Mouse (Mus musculus) kidney, postnatal 4 days (tissue): ENCODE measurements around the gene Aimp2.

Source experiments
- DNase-seq, 2 experiments: peaks; one replicate each; pipeline ENCODE4 v3.0.0; 2021; ENCODE audit warnings: mixed read lengths in 2 of 2

Gene Aimp2

GRCm38 (mm10) chr5:143897635-143898330, 11.9 kb downstream of the Aimp2 start, which contains the start of gene Ankrd61:
Ankrd61 (minus strand) TSS chr5:143897685.
- DNase-seq, result no peak

DNA sequence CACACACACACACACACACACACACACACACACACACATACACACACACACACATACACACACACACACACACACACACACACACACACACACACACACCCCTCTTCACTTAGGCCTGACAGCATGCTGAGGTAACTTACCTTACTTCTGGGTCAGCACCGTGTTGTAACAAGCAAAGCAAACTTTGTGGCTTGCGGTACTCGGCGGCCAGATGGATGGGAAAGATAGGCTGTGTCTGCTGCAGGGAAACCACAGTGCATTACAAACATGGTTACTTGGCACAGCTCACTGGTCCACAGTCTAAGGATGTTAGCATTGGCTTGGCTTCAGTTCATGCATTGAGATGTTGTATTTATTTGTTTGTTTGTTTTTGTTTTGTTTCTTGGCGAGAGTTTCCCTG, 16.3 kb downstream of the Aimp2 start:
- DNase-seq, result no peak

GRCm38 (mm10) chr5:143892255-143892886, 17.3 kb downstream of the Aimp2 start:
- no peak for DNase-seq

- DNase-seq, result no peak
Observed at GRCm38 (mm10) chr5:143890741-143891140, 18.9 kb downstream of the Aimp2 start.

DNA sequence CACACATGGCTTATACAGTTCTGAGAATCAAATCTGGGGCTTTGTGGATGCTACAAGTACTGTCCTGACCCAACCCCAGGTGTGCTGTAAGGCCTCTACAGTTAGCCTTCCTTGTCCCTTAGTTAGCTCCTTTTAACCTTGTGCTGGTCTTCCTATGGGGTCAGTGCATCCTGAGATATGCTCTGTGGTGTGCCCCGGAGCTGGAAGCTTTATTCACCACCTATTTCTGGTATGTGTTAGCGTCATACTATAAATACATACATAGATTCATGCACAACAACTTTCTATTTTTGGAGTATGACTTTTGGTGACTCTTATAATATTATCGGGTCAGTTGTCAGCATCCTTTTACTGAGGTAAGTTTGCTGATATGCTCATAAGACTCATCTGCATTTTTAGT, 24.4 kb downstream of the Aimp2 start:
- DNase-seq, result no peak

- no peak for DNase-seq
Observed at GRCm38 (mm10) chr5:143874571-143874970, 35.1 kb downstream of the Aimp2 start.

DNA sequence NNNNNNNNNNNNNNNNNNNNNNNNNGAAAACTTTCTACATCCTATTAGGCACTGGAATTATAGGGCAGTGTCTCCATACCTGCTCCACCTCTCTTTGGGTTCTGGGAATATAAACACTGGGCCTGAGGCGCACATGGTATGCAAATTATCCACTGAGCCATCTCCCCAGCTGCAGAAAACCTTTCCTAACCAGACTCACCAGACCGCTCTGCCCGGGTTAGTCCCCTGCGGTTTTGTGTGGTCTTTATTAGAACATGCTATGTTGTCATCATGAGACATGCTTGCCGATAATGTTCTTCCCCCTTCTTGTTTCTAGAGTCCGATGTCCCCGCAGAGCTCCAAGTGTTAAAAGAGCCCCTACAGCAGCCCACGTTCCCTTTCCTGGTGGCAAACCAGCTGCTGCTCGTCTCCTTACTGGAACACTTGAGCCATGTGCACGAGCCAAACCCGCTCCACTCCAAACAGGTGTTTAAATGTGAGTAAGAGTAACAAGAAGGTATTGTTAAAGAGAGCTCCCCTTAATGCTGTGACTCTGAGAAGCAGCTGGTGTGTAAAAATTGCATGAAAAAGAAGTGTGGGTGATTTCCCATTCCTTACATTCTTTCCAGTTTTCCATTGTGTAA, 38.0 kb downstream of the Aimp2 start:
- DNase-seq, result no peak
